Mouse (Mus musculus): Measurements from ENCODE around the gene Igf1r.

The Igf1r gene

GRCm38 (mm10) chr7:68189211-68189610 lies 236.6 kb downstream of the Igf1r start:
- no peak for DNase-seq

DNA sequence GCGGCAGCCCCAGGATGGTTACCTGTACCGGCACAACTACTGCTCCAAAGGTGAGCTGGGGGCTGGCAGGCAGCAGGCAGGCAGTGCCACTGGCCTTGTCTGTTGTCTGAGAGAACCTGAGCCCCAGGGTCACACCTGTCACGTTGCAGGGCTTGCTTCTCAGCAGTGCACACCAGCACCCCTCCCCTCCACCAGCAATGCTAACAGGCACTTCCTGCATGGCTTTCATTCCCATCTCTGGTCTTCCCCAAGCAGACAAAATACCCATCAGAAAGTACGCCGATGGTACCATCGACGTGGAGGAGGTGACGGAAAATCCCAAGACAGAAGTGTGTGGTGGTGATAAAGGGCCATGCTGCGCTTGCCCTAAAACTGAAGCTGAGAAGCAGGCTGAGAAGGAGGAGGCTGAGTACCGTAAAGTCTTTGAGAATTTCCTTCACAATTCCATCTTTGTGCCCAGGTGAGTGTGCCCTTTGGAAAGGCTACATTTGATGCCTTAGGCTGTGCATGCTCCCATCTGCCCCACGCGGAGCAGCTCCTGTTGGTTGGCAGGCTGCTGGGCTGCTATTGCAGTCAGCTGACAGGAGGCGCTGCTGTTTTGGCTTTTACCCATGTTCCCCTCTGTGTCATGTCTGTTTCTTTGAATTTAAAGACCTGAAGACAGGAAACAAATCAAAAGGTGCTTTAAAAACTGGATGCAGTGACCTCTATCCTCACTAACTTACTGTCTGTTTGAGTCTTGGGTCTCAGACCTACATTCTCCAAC lies 237.2 kb downstream of the Igf1r start:
- DNase-seq, result no peak

GRCm38 (mm10) chr7:68193958-68194695 lies 241.5 kb downstream of the Igf1r start:
- DNase-seq, result peak; percentile 27

DNA sequence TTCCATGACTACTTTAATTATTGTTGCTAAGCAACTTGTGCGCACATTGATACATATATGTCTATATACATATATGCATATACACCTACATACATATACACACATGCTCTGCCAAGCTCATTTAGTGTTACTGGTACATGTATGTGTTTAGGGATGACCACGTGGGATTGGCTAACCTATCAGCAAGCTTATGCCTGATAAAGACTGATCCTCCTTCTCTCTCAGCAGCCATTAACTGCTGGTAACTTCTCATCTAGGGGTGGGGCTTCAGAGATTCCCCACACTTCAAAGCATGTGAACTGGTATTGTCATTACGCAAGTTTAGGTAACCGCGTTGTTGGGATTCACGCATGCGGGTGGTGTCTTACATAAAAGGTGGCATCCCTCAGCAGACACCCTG lies 247.0 kb downstream of the Igf1r start:
- no peak for DNase-seq

GRCm38 (mm10) chr7:68205776-68206427 lies 253.3 kb downstream of the Igf1r start:
- DNase-seq, result no peak

- no peak for DNase-seq
These were observed 256.4 kb downstream of the Igf1r start for GRCm38 (mm10) chr7:68209039-68209438.

DNA sequence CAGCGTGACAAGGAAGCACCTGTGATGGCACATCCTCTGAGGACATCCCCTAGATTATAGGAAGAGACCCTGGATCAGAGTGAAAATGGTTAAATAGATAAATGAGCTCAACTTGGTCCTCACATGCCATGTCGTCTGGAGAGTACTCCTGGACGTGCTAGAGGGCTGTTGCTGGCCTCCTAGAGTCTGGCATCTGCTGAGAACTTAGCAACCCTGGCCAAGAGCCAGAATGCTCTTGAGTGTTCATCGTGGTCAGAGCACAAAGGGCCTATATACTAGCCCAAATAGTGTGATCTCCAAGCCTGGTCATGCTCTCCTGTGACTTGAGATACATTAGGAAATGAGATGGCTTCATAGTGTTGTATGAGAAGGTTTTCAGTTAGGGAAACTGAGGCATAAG lies 257.8 kb downstream of the Igf1r start:
- DNase-seq, result peak; percentile 46

DNA sequence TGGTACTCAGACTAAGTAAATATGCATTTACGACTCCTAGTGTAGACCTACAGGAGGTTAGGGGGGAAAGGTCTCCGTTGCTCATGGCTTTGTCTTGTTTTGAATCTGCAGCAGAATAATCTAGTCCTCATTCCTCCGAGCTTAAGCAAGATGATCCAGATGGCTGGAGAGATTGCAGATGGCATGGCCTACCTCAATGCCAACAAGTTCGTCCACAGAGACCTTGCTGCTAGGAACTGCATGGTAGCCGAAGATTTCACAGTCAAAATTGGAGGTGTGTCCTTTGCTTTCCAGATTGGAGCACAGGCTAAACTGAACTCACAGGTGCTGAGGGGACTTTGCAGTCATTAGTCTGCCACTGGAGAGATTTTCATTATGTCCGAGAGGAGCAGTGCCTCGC lies 259.3 kb downstream of the Igf1r start:
- no peak for DNase-seq

DNA sequence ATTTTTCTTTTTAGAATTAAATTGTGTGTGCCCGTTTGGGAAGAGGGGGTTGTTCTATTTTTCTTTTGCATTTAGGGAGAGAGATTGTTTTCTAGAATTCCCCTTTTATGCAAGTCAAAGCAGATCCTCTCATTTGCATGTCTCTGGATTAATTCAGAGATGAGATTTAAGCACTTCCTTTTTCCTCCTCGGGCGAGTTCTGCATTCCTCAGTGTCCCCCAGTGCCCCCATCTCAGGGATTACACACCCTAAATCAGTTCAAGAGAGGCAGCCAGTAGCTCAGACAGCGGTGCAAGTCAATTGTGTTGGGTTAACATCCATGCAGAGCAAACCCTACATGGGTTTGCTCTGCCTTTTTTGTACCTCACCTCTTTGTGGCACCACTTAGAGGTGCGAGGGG lies 261.2 kb downstream of the Igf1r start:
- DNase-seq, result no peak

- DNase-seq, result peak; percentile 82
These were observed 263.0 kb downstream of the Igf1r start for GRCm38 (mm10) chr7:68215522-68216070.

GRCm38 (mm10) chr7:68218879-68219278 lies 266.3 kb downstream of the Igf1r start:
- no peak for DNase-seq

DNA sequence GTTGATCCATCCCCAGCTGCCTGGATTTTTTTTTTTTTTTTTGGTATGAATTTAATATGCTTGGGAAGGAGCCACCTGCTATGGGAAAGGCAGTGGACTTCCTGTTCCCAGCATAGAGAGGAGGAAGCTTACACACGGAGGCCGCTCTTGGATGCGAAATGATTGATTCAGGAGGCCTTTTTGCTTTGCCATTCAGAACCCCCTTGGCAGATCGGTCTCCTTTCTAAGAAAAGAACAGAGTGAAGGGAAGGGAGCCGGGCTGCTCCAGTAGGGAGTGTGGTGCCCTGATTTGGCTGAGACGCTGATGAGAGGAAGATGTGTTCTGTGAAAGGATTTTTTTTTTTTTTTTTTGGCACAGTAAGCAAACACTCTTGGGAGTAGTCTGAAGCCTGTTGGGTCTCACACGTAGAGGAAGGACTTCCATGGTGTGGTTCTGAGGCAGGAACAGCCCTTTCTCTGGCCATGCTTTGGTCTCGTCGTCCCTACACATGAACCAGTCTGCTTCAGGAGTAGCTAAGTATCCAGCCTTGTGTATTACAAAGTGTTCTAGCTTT lies 269.1 kb downstream of the Igf1r start:
- DNase-seq, result no peak

DNA sequence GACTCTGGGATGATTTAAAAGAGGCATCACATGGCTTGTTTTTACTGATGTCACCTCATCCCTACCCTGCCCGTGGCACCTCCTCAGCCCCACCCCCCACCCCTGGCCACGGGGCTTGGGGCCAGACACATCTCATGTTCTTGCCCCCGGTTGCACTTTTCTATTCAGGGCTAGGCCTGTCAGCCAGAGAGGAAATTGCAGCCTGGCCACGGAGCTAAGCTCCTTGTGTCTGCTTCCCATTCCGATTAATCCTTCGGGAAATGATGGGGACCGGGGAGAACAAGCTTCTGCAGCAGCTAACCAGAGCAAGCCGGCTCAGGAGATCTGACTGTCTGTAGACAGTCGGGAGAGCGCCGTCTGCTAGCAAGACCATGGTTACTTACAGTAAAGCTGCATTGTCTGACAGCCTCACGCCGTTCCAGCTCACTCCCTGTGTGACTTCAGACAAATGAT lies 270.8 kb downstream of the Igf1r start:
- DNase-seq, result peak; percentile 51

- no peak for DNase-seq
These were observed 271.4 kb downstream of the Igf1r start for GRCm38 (mm10) chr7:68224006-68224405.

DNA sequence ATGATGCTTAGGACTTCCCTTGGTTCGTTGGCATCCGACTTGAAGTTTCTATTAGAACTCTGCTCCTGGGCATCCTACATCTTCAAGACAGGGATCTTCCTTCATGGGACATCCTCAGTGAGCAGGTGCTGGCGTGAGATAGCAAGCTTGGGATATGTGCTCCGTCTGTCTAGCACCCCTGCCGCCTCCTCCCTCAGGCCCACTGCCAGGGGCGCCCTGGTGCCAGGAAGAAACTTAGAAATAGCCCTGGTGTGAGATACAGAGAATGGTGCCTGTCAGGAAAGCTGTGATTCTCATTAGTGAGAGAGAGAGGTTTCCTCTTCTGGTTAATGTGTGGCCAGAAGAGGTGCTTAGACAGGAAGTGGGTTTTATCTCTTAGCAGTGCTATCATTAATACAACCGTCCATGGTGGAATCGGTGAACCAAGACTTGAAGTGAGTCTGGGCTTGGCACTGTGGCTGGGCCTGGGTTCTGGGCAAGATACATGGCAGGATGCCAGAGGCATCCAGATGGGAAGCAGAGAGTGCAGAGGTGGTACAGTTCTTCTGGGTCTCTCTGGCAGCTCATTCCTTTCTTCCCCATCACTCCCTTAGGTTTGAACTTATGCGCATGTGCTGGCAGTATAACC lies 272.9 kb downstream of the Igf1r start:
- DNase-seq, result no peak

GRCm38 (mm10) chr7:68227021-68227420 lies 274.4 kb downstream of the Igf1r start:
- no peak for DNase-seq

DNA sequence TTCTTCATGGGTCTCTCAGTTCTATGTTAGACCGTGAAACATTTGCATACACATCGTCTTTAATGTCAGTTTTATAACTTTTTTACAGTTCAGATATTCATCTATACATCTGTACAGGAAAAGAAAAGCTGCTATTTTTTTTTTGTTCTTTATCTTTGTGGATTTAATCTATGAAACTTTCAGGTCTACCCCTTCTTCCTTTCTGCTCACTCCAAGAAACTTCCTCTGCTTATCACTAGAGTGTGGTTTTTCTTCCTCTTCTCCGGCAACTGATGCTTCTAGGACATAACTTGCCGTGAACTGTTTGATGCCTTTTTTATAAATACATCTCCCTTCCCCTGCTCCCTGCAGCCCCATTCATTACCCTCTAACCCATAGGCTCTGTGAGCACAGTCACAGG lies 275.0 kb downstream of the Igf1r start:
- no peak for DNase-seq

DNA sequence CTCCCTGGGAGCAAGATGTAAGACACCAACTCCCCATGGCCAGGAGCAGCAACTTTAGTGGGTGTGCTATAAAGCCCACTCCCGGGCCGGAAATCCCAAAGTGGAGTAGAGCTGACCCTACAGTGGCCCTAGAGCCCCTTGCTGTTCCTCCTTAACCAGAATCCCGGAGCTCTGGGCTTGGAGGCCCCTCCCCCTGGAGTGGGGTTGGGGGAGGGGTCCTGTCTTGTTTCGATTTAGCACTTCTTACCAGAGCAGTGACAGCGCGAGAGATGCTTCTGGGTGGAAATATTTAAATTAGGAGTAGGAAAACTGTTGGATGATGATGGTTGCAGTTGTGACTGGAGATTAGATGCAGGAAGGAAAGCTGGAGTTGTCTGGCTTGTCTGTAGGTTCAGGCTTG lies 275.9 kb downstream of the Igf1r start:
- DNase-seq, result no peak

DNA sequence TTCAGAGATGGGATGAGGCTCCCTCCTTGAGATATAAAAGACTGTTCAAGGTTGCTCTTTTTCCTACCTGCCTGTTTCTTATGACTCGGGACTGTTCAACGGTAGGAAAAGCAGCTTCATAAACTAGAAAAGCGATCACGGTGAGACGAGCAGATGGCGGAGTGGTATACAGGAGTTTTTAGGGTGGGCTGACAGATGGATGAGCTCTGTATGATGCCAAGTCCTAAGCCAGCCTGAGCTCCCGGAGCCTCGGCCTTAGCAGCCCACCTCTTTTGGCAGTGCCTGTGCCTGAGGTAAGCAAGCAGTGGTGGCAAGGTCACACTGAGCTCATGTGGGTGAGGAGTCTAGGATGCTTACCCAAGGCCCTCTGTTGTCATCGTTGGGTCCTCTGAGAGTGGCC lies 278.2 kb downstream of the Igf1r start:
- no peak for DNase-seq

DNA sequence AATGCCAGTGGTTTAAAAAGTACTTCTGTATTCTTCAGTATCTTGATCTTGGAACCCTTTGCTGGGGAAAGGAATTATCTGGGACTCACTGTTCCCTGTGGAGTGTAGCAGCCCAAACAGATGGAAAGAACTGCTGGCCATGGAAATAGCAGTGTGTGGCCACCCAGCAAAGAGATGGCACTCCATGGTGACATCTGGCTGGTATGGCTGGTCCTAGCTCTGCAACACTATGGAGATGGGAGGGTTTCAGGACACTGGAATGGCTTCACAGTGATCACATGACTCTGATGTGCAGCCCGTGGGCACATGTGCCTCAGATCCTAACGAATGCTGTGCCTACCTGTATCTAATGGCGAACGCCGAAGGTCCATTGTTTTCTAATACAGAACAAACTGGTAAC lies 279.9 kb downstream of the Igf1r start:
- no peak for DNase-seq

GRCm38 (mm10) chr7:68233619-68234223 lies 281.1 kb downstream of the Igf1r start:
- DNase-seq, result peak; percentile 82

DNA sequence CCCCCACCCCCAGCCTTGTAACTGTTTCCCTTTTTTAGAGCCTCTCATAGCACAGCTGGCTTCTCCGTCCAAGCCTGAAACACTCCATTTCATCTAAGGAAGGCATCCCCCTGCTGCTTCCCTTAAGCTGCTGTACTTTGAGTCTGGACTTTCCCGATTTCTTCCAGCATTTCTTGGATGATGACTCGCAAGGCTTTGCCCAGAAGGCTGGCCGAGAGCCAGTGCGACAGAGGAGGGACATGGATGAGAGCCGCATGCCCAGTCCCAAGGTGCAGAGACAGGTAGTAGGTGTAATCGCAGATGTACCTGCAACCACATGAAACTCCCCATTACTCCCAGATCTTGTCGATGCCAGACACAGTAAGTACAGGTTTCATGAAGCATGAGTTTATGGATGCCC lies 284.2 kb downstream of the Igf1r start:
- DNase-seq, result no peak

Measured in lung, postnatal 10 days (tissue).